Mouse (Mus musculus): ENCODE data around the gene Gm11634.
"Not testable (repeated sequence)": the region's sequence is repeated elsewhere in the genome, so short reads cannot be mapped to it uniquely, and the experiment has no call there.

Gm11634 gene

DNA sequence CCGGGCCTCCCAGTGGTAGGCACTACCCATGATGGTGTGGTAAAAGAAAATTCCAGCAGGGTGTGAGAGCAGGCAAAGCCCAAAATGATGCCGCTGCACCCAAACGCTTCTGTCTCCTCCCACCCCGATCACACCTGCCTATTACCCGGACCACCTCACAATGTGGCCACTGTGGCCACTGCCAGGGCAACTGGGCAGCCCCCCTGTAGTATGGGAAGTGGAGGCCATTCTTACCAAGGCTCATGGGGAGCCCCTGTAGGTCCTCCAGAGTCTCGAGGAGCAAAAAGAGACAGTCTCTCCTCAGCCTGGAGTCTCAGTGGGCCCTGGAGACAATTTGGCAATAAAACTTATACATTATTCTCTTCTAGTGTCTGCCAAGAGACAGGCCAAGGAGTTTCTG is at the start of gene Gm11634:
Gene Gm11634, minus strand, starts transcription at position 101 of the 400 bp plus-strand sequence.
- DNase-seq = no peak

DNA sequence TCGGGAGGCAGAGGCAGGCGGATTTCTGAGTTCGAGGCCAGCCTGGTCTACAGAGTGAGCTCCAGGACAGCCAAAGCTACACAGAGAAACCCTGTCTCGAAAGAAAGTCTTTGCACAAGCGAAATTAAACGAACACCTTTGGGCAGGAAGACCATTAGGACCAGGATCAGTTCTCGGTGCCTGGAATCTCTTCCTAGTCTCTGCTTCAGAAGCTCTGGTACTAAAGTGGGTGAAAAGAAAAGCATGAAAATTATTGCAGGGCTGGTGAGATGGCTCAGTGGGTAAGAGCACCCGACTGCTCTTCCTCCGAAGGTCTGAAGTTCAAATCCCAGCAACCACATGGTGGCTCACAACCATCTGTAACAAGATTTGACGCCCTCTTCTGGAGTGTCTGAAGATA is 48.0 kb upstream of the Gm11634 start:
- DNase-seq = not testable (repeated sequence)

DNA sequence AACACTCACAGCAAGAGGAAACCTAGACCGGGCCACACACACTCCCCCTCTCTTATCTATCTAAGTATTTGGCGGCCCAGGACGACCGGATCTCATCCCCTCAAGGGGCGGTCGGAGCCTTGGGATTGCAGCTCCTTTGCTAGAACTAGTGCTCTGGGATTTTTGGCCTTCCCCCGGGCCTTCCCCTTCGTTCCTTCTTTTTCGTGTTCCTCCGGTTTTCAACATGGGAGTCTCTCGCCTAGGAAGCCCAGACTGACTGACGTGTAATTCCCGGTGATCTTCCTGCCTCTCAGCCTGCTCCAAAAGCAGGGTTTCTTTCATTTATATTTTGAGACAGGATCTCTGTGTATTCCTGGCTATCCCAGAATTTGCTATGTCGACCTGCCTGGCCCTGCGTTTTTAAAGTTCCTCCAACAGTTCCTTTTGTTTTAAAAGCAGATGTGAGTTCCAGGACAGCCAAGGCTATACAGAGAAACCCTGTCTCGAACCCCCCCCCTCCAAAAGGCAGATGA is 47.3 kb upstream of the Gm11634 start:
- DNase-seq = not testable (repeated sequence)

DNA sequence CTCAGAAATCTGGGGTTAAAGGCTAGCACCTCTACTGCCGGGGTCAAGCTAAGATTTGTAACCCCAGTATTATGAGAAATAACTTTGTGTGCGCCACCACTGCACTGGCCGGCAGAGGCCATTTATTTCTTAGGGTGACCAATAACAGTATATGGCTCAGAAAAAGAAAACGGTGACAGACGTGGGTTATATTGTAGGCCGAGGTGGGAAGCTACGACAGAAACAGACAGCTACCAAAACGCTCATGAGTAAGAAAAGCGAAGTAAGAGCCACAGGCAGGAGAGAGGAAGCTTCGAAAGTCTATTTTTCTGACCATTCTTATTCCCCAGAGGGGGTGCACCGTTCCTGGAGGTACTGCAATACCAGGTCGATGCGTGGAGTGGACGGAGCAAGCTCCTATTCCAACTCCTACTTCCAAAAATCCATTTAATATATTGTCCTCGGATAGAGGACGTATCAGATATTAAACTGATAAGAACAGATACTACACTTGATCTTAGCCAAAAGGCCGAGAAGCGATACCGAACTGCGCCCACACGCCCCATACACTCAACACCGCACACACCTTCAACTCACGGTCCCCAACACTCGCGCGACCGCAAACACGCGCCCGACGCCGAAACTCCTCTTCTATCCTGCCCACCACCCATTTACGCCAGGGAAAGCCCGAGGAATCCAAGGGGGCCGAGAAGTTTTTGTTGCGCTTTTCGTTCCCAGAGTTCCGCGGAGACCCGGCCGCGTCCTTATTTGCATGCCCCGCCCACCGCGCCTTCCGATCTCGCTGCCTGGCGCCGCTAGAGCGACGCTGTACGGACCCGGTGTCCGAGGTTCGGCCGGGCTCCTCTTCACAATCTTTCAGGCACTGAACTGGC is 46.6 kb upstream of the Gm11634 start:
- DNase-seq = peak; percentile 66

DNA sequence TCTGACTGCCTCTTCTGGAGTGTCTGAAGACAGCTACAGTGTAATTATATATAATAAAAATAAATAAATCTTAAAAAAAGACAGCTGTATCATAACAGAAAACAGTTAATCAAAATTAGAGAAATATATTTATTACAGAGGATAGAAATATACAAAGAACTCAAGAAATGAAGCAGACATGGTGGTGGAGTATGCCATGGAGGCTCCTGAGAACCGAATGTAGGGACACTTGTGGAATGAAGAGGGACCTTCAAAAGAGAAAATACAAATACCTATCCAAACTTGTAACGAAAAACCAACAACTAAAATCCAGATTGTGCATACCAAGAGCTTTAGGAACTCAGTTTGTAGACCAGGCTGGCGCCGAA is 46.0 kb upstream of the Gm11634 start:
- not testable (repeated sequence) for DNase-seq

DNA sequence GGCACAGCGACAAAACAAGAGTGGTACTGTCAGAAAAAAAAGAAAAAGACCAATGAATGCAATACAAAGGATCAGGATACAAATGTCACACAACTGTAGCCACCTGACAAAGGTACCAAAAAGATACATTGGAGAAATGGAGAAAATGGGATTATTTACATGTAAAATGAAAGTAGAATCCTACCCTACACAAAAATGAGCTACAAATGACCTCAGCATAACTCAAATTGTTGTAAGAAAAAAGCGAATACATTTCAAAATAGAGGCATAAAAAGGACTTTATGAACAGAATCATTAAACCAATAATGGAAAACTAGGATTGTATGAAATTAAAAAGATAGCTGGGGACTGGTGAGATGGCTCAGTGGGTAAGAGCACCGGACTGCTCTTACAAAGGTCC is 45.5 kb upstream of the Gm11634 start:
- no peak for DNase-seq

DNA sequence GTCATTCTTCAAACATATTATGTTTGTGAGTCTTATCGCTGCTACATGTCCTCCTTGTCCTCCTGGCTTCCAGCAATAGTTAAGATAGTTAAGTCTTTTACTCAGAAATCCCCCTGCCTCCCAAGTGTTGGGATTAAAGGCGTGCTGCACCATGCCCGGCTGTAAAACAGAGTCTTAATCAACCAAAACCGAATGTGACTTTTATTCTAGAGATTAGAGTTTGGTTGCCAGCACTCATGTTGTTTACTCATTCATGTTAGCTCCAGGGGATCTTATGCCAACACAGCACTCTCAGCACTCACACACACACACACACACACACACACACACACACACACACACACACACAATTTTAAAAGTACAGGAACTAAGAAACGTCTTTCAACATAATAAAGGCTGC is 43.9 kb upstream of the Gm11634 start:
- DNase-seq = no peak

DNA sequence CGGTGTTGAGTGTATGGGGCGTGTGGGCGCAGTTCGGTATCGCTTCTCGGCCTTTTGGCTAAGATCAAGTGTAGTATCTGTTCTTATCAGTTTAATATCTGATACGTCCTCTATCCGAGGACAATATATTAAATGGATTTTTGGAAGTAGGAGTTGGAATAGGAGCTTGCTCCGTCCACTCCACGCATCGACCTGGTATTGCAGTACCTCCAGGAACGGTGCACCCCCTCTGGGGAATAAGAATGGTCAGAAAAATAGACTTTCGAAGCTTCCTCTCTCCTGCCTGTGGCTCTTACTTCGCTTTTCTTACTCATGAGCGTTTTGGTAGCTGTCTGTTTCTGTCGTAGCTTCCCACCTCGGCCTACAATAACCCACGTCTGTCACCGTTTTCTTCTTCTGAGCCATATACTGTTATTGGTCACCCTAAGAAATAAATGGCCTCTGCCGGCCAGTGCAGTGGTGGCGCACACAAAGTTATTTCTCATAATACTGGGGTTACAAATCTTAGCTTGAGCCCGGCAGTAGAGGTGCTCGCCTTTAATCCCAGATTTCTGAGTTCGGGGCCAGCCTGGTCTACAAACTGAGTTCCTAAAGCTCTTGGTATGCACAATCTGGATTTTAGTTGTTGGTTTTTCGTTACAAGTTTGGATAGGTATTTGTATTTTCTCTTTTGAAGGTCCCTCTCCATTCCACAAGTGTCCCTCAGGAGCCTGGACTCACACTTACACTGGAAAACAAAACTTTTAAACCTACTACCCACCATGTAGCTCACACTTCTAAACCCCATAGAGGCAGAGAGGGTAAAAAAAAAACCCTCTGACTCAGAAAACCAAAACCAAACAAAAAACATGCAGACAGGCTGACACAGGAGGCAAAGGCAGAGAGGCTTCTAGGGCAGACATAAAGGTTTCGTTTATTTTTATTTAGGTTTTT is 42.9 kb upstream of the Gm11634 start:
- DNase-seq = peak; percentile 43

DNA sequence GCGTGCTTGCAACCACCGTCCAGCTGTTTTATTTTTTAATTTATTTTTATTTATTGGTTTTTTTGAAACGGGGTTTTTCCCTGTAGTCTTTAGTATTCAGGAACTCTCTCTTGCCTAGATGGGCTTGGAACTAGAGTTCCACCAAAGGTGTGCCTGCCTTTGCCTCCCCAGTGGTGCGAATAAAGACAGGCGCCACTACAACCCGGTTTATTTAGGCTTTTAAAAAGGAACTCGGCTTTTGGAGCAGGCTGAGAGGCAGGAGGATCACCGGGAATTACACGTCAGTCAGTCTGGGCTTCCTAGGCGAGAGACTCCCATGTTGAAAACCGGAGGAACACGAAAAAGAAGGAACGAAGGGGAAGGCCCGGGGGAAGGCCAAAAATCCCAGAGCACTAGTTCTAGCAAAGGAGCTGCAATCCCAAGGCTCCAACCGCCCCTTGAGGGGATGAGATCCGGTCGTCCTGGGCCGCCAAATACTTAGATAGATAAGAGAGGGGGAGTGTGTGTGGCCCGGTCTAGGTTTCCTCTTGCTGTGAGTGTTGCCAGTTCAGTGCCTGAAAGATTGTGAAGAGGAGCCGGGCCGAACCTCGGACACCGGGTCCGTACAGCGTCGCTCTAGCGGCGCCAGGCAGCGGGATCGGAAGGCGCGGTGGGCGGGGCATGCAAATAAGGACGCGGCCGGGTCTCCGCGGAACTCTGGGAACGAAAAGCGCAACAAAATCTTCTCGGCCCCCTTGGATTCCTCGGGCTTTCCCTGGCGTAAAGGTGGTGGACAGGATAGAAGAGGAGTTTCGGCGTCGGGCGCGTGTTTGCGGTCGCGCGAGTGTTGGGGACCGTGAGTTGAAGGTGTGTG is 42.0 kb upstream of the Gm11634 start:
- peak; percentile 79 for DNase-seq

DNA sequence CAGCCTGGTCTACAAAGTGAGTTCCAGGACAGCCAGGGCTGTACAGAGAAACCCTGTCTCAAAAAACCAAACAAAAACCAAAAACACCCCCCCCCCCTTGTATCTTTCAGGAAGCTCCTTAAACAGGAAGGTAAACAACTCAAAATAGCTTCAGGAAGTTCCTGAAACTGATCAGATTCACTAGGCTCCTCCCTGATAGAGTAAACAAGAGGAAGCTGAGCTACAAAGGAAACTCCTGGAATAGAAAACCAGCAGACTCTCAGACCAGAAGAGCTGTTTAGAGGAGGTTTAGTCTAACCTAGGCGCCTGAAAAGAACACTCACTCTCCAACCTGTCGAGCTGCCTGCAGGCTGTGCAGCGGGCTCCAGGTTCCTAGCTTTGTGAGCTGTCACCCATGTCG is 40.7 kb upstream of the Gm11634 start:
- DNase-seq = no peak

DNA sequence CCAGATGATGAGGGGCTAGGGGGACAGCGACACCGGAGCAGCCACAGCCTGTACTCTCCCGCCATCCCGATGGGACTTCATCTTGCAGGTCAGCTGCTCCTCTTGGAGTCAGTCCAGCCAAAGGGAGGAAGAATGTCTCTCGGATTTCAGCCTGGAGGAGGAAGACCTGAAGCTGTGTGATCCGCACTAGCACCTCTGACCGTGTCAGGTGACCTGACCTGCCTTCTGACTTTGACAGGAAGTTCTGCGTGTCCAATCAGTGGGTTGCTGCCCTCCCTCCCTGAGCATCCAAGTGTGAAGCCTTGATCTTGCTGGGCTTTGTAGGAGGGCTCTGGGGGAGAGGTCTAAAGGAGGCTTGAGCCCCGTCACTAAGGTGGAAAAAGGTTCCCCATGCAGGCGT is 36.6 kb upstream of the Gm11634 start:
- DNase-seq = no peak

DNA sequence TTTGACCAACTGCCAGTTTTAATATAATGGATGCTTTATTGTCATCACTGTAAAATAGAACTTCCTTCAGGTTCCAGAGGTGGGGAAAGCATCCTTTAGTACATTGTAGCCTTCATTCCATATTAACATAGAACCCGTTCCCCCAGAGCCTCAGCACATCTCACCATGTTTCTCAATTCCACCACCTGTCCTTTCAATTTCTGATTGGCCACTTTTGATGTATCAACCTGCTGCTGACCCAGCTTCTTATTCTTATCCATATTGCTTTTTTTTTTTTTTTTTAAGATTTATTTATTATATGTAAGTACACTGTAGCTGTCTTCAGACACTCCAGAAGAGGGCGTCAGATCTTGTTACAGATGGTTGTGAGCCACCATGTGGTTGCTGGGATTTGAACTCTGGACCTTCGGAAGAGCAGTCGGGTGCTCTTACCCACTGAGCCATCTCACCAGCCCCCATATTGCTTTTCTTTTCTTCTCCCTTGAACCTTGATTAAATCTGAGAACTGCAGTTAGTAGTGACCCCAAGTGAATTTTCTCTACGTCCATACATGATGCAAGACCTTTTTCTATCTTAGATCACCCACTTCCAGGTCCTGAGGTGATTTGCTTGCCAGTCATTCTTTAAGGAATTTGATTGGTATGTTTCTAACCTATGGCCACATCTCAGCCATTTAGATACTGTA is 29.8 kb upstream of the Gm11634 start:
- not testable (repeated sequence) for DNase-seq

DNA sequence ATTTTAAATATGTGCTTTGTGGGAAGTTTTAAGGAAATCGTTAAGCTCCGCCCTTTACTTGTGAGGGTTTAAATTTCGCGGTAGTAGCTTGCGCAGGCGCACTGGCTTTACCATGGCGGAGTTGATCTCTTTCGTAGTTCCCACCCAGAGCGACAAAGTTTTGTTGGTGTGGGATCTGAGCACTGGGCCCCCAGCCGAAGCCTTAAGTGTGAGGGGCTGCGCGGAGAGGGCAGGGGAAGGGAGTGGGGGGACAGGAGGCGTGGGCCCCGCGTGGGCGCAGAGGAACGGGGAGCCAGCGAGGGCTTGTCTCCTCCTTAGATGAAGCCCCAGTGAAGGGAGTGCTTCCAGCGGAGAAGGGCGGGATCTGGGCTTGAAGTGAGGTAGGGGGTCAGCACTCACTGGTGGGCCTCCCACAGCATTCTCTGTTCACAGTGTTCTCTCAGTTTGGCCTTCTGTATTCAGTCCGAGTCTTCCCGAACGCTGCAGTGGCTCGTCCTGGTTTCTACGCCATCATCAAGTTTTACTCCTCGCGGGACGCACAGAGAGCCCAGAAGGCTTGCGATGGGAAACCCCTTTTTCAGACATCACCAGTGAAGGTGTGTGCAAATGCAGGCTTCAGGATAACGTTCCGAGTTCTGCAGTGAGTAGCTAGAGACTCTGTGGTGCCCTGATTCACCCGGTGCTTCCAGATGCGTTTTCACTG is 29.0 kb upstream of the Gm11634 start:
- peak; percentile 90 for DNase-seq

DNA sequence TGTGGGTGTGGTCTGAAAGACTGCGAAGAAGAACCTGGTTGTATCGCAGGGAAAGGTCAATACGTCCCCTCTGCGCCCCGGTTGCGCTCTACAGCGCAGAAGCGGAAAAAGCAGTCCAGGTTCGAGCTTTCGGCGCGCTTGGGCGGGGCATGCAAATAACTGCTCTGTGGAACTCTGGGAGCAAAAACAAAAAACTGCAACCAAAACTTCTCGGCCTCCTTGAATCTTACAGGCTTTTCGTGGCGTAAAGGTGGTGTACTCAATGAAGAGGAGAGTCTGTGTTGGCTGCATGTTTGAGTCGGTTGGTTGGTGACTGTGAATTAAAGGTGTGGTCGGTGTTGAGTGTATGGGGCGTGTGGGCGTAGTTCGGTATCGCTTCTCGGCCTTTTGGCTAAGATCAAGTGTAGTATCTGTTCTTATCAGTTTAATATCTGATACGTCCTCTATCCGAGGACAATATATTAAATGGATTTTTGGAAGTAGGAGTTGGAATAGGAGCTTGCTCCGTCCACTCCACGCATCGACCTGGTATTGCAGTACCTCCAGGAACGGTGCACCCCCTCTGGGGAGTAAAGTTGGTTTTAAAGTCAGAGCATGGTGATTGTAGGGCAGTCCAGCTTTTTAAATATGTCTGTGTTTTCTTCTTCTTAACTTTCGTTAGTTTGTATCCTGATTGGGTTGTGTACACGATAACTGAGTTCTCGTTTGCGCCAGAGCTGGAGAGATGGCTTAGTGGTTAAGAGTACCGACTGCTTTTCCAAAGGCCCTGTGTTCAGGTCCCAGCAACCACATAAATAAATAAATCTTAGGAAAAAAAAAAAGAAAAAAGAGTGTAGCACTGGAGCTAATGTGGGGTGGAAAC is 28.2 kb upstream of the Gm11634 start, which contains the start of gene Rdm1:
Gene Rdm1, plus strand, starts transcription at position 201 of the 862 bp plus-strand sequence.
- DNase-seq = peak; percentile 90

DNA sequence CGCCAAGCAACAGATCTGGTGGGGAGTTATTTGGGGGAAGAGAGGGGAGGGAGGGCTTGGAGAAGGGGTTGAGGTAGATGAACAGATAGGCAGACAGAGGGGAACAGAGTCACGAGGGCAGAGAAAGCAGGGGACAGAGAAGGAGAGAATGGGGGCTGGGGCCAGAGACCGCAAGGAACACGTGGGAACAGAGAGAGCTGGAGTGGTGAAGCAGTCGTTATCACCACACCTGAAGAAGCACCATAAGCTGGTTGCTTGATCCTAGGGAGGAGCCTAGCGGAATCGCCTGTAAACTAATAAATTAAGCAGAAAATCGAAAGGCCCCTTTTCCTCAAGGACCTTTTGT is 27.6 kb upstream of the Gm11634 start:
- no peak for DNase-seq

DNA sequence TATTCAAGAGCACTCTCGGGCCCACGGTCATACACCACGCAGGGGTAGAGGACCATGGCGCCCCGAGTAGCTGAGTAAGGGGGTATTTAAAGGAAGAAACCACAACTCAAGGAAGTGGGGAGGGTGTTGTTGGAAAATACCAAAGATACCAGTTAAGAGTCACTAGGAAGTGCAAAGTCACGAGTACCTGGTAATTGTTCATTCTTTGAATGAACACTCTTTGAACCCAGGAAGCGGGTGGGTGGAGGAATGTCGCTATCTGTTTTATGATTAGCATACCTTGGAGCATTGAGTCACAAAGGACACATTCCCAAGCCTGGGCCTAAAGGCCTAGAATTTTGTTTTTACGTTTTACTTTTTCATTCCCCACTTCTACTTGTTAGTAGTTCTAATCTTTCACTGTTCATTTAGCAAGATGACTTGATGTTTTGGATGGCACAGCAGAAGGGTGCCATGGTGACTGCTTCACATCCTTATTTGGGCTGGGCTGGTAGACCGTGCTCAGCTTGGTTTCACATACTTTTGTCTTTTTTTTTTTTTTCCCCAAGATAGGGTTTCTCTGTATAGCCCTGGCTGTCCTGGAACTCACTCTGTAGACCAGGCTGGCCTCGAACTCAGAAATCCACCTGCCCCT is 21.1 kb upstream of the Gm11634 start:
- not testable (repeated sequence) for DNase-seq

DNA sequence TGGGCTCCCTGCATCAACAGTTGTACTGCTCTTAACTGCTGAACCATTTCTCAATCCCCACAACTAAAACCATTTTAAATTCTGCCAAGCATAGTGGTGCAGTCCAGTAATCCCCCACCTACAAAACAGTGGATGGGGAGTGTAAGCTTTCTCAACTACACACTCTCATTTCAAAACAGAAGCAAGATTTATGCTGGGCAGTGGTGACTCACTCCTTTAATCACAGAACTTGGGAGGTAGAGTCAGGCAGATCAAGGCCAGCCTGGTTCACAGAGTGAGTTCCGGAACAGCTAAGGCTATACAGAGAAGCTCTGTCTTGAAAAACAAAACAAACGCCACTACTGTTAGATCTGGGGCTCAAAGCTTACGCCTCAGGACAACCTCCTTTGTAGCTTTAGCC is 19.5 kb upstream of the Gm11634 start:
- DNase-seq = no peak

DNA sequence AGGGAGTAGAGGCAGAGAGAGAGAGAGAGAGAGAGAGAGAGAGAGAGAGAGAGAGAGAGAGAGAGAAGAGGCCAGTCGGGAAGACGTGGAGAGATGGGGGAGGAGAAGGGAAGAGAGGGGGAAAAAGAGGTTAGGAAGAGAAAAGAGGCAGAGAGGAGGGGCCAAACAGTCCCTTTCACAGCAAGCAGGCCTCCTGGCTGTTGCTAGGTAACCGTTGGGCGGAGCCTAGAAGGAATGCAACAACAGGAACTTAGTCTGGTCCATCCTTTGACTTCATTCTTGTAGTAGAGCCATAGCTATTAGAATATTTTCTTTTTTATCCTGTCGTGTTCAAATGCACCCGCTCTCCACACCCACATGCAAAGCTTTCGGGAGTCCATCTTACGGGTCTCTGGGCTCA is 18.8 kb upstream of the Gm11634 start:
- peak; percentile 60 for DNase-seq

DNA sequence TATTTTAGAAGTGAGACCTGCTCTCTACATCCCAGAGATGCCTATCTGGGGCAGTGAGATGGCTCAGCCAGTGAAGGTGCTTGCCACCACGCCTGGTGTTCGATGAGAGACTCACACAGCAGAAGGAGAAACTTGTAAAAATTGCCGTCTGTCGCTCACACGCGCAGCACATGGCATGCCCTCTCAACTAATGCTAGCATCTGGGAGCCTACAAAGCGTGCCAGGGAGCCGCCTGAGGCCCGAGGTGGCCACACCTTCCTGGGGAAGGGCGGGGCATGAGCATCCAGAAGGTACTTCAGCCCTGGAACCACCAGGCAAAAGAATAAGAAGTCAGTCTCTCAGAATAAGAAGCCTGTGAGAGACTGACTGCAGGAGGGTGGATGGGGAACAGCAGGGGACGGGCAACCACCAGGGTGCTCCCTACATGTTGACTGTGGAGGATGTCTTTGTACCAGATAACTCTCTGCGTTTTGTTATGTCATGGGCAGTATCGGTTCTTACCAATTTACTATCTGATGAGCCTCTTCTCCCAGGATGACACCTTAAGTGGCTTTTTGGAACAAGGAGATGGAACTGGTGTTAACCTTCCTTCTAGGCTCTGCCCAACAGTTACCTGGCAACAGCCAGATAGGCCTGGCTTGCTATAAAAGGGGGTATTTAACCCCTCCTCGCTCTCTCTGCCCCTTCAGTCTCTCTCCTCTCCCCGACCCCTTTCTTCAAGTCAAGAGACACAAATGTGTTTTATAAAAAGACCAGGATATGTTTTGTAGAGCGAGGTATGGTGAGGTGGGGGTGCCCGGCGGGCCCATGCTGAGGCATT is 18.1 kb upstream of the Gm11634 start:
- DNase-seq = no peak

All from lung, postnatal 36 days (tissue).